ENCODE assay signal across 11 mouse cellular contexts in the genomic region with DNA sequence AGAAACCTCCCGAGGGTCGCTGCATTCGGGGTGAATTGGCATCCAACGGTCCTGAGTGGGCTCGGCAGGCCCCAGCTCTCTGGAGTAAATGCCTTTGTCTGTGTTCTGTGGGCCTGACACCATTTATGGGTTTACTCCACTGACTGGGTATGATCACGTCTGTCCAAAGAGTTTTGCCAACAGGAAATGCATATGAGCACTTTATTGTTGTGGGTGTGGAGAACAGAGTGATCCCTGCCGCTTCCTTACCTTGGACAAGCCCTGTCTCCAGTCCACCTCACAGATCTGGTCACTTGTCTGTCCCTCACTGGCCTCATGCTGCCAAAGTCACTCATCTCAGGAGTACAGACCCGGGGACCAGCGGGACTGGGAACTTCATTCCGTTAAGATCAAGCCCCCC.
DNase-seq lines count a peak whose midpoint lies in the region; ATAC-seq lines count a peak whose summit lies in the region.
"Had no signal": no experiment of that assay in that cellular context is flagged by ENCODE, and none has a peak within 500 bp of the region (broad histone marks: within the 10 kb centered on the region; RNA-seq: fewer than 3 reads in every experiment).

No protein-coding gene starts in this region.

- H3K27ac ChIP-seq in kidney, embryonic 16.5 days (ENCODE audit: low read length), result peak overlapping the region; percentile 78
- peak overlapping the region; percentile 88 for H3K27ac ChIP-seq in embryonic facial prominence, embryonic 12.5 days
- peak overlapping the region; percentile 62; the same call in 1 of the 2 replicates for H3K27ac ChIP-seq in forebrain, embryonic 12.5 days
- H3K27ac ChIP-seq in limb, embryonic 11.5 days (replicated peaks; ENCODE audit: low read depth, low read length), result peak overlapping the region; percentile 96
- H3K27ac ChIP-seq: liver, embryonic 14.5 days had no signal

- peak overlapping the region; percentile 34; the same call in 1 of the 2 replicates for H3K9ac ChIP-seq in kidney, embryonic 16.5 days (replicated peaks; ENCODE audit: low read length)
- H3K9ac ChIP-seq in embryonic facial prominence, embryonic 12.5 days, result no peak overlapping the region
- H3K9ac ChIP-seq in forebrain, embryonic 12.5 days, result no peak overlapping the region
- no peak overlapping the region for H3K9ac ChIP-seq in limb, embryonic 11.5 days (ENCODE audit: low read length)
- H3K9ac ChIP-seq: heart, embryonic 12.5 days; liver, embryonic 14.5 days had no signal

- peaks cover 46% of the 10 kb centered on the region for H3K4me1 ChIP-seq in kidney, embryonic 16.5 days (ENCODE audit: insufficient read depth, low read length)
- H3K4me1 ChIP-seq in embryonic facial prominence, embryonic 12.5 days, result peaks cover 31% of the 10 kb centered on the region
- peaks cover 27% of the 10 kb centered on the region for H3K4me1 ChIP-seq in forebrain, embryonic 12.5 days
- H3K4me1 ChIP-seq in limb, embryonic 11.5 days (ENCODE audit: control insufficient read depth, insufficient read depth, low read length), result peaks cover 39% of the 10 kb centered on the region
- H3K4me1 ChIP-seq: heart, embryonic 12.5 days had no signal

- no peak for DNase-seq in kidney, postnatal 25 days
- DNase-seq in limb, embryonic 11.5 days (ENCODE audit: low spot score), result no peak
- no peak for DNase-seq in cerebellum, postnatal 36 days
- no peak for DNase-seq in urinary bladder, postnatal 4 days (ENCODE audit: low spot score in 2 of 2)
- DNase-seq: thymus, adult 18-20 months had no signal

- H3K4me2 ChIP-seq in kidney, embryonic 16.5 days (replicated peaks; ENCODE audit: low read depth, low read length), result no peak overlapping the region
- no peak overlapping the region for H3K4me2 ChIP-seq in embryonic facial prominence, embryonic 12.5 days (replicated peaks)
- no peak overlapping the region for H3K4me2 ChIP-seq in forebrain, embryonic 12.5 days
- no peak overlapping the region for H3K4me2 ChIP-seq in limb, embryonic 11.5 days (ENCODE audit: low read depth, severe bottlenecking)
- H3K4me2 ChIP-seq: heart, embryonic 12.5 days had no signal

- ATAC-seq in kidney, embryonic 16.5 days (ENCODE audit: low FRiP score, low TSS enrichment), result no peak
- ATAC-seq in embryonic facial prominence, embryonic 12.5 days (ENCODE audit: insufficient number of reproducible peaks, insufficient read depth, low FRiP score, low TSS enrichment), result no peak
- peak; percentile 18; the same call in 1 of the 2 replicates for ATAC-seq in forebrain, embryonic 12.5 days (ENCODE audit: low FRiP score)
- no peak for ATAC-seq in limb, embryonic 11.5 days (ENCODE audit: insufficient number of reproducible peaks, low FRiP score, low TSS enrichment, low read depth)

- H3K9me3 ChIP-seq in kidney, embryonic 16.5 days (ENCODE audit: low read length), result no peaks in the 10 kb centered on the region
- no peaks in the 10 kb centered on the region for H3K9me3 ChIP-seq in embryonic facial prominence, embryonic 12.5 days
- H3K9me3 ChIP-seq in forebrain, embryonic 12.5 days, result no peaks in the 10 kb centered on the region
- H3K9me3 ChIP-seq in limb, embryonic 11.5 days (ENCODE audit: control insufficient read depth, low read length), result no peaks in the 10 kb centered on the region
- H3K9me3 ChIP-seq: heart, embryonic 12.5 days had no signal

- no peaks in the 10 kb centered on the region for H3K36me3 ChIP-seq in kidney, embryonic 16.5 days (ENCODE audit: insufficient read depth, low read length)
- no peaks in the 10 kb centered on the region for H3K36me3 ChIP-seq in embryonic facial prominence, embryonic 12.5 days
- H3K36me3 ChIP-seq in forebrain, embryonic 12.5 days (replicated peaks), result no peaks in the 10 kb centered on the region
- no peaks in the 10 kb centered on the region for H3K36me3 ChIP-seq in limb, embryonic 11.5 days (ENCODE audit: control insufficient read depth, insufficient read depth, low read length)
- H3K36me3 ChIP-seq: heart, embryonic 12.5 days had no signal

- H3K4me3 ChIP-seq in kidney, embryonic 16.5 days (ENCODE audit: low read length), result no peak overlapping the region
- no peak overlapping the region for H3K4me3 ChIP-seq in embryonic facial prominence, embryonic 12.5 days
- no peak overlapping the region for H3K4me3 ChIP-seq in forebrain, embryonic 12.5 days (replicated peaks)
- no peak overlapping the region for H3K4me3 ChIP-seq in limb, embryonic 11.5 days (ENCODE audit: low read depth, low read length)
- H3K4me3 ChIP-seq: heart, embryonic 12.5 days; megakaryocyte, embryonic 14.5 days had no signal

- H3K27me3 ChIP-seq in kidney, embryonic 16.5 days (ENCODE audit: insufficient read depth, low read length), result no peaks in the 10 kb centered on the region
- no peaks in the 10 kb centered on the region for H3K27me3 ChIP-seq in embryonic facial prominence, embryonic 12.5 days
- peaks cover 49% of the 10 kb centered on the region; the same call in 1 of the 2 replicates for H3K27me3 ChIP-seq in forebrain, embryonic 12.5 days
- no peaks in the 10 kb centered on the region for H3K27me3 ChIP-seq in limb, embryonic 11.5 days (ENCODE audit: control insufficient read depth, insufficient read depth, low read length)
- H3K27me3 ChIP-seq: heart, embryonic 12.5 days had no signal

- WGBS in kidney, embryonic 16.5 days, result 79% methylated on average over 10 of the region's 10 CpGs
- WGBS in embryonic facial prominence, embryonic 12.5 days, result 76% methylated on average over 10 of the region's 10 CpGs
- WGBS in forebrain, embryonic 12.5 days, result 79% methylated on average over 10 of the region's 10 CpGs
- WGBS in limb, embryonic 11.5 days, result 66% methylated on average over 10 of the region's 10 CpGs
